Mouse (Mus musculus) liver, postnatal 0 days (tissue): Measurements from ENCODE around the gene Cwc27.

Source experiments
- CTCF ChIP-seq: sonication (generic); IDR thresholded peaks from 2 replicates; pipeline ENCODE4 v1.5.1; 2016; ENCODE audit warnings: antibody characterized with exemption, low read depth
- EP300 ChIP-seq: IDR thresholded peaks from 2 replicates; pipeline ENCODE4 v1.6.1; 2016; ENCODE audit warnings: antibody characterized with exemption, low read depth, mild to moderate bottlenecking

GRCm38 (mm10) chr13:104817696-104818095, 754 bp upstream of the Cwc27 start:
- TF ChIP-seq EP300 (no peak), CTCF (no peak)
